Mouse (Mus musculus) lung, embryonic 15.5 days (tissue): ENCODE measurements at regions not wholly inside any gene's neighbourhood (a gene's known extent, or its start where the extent isn't known, plus 50 kb on each side); places are given as distances from the start of the nearest gene placed in this dataset.
"Not testable (repeated sequence)": the region's sequence is repeated elsewhere in the genome, so short reads cannot be mapped to it uniquely, and the experiment has no call there.

ENCODE experiments used
- ATAC-seq: fragments of 200-750 bp; cut with Nextera tagmentation; 2 replicates; pipeline ENCODE4 v1.8.0; 2017; ENCODE audit warnings: moderate number of reproducible peaks, borderline replicate concordance; ENCODE audit not compliant: low FRiP score, low TSS enrichment; ENCODE audit errors: extremely low read depth
- H3K27ac ChIP-seq: fragments of 300-500 bp; sonication (generic); 2 replicates; pipeline ENCODE4 v1.5.1; 2015; ENCODE audit warnings: moderate library complexity, mild to moderate bottlenecking, inconsistent platforms
- H3K27me3 ChIP-seq: fragments of 300-500 bp; sonication (generic); 2 replicates; pipeline ENCODE4 v1.6.1; 2015; ENCODE audit warnings: inconsistent platforms
- H3K36me3 ChIP-seq: fragments of 300-500 bp; sonication (generic); 2 replicates; pipeline ENCODE4 v1.6.1; 2015; ENCODE audit warnings: inconsistent platforms
- H3K4me1 ChIP-seq: fragments of 300-500 bp; sonication (generic); 2 replicates; pipeline ENCODE4 v1.6.1; 2015; ENCODE audit warnings: inconsistent platforms
- H3K4me2 ChIP-seq: fragments of 300-500 bp; sonication (generic); 2 replicates; pipeline ENCODE4 v1.6.1; 2015; ENCODE audit warnings: inconsistent platforms, mild to moderate bottlenecking, moderate library complexity
- H3K4me3 ChIP-seq: fragments of 300-500 bp; sonication (generic); 2 replicates; pipeline ENCODE4 v1.5.1; 2015; ENCODE audit warnings: mild to moderate bottlenecking, inconsistent platforms
- H3K9ac ChIP-seq: fragments of 300-500 bp; sonication (generic); 2 replicates; pipeline ENCODE4 v1.6.1; 2015; ENCODE audit warnings: inconsistent platforms
- H3K9me3 ChIP-seq: fragments of 300-500 bp; sonication (generic); 2 replicates; pipeline ENCODE4 v1.6.1; 2016; ENCODE audit warnings: inconsistent platforms
- WGBS: fragments of 180-500 bp; shearing (Covaris S2); methylation state at CpG from one replicate; pipeline ENCODE4 v1.1.7; 2015; 5-methylcytosine and 5-hydroxymethylcytosine counted together

GRCm38 (mm10) chr2:78598039-78598438 is 269.9 kb upstream of the Ube2e3 start:
- Histone ChIP-seq H3K4me1 (no peaks in the 10 kb centered on the region), H3K9me3 (no peaks in the 10 kb centered on the region), H3K36me3 (no peaks in the 10 kb centered on the region), H3K27ac (no peak overlapping the region), H3K9ac (no peak overlapping the region), H3K27me3 (no peaks in the 10 kb centered on the region), H3K4me2 (no peak overlapping the region), H3K4me3 (no peak overlapping the region)
- WGBS = 72% methylated on average over 8 of the region's 8 CpGs
- no peak for ATAC-seq

GRCm38 (mm10) chr2:78596251-78596650 is 271.7 kb upstream of the Ube2e3 start:
- Histone ChIP-seq H3K9ac (no peak overlapping the region), H3K4me3 (no peak overlapping the region), H3K27me3 (no peaks in the 10 kb centered on the region), H3K36me3 (no peaks in the 10 kb centered on the region), H3K4me1 (no peaks in the 10 kb centered on the region), H3K4me2 (no peak overlapping the region), H3K9me3 (no peaks in the 10 kb centered on the region), H3K27ac (no peak overlapping the region)
- ATAC-seq = no peak
- WGBS = 38% methylated on average over 2 of the region's 2 CpGs

GRCm38 (mm10) chr2:78580013-78580412 is 287.9 kb upstream of the Ube2e3 start:
- Histone ChIP-seq H3K9ac (no peak overlapping the region), H3K27ac (no peak overlapping the region), H3K9me3 (no peaks in the 10 kb centered on the region), H3K36me3 (no peaks in the 10 kb centered on the region), H3K27me3 (no peaks in the 10 kb centered on the region), H3K4me3 (no peak overlapping the region), H3K4me1 (no peaks in the 10 kb centered on the region), H3K4me2 (no peak overlapping the region)
- no peak for ATAC-seq
- WGBS = 10% methylated on average over 6 of the region's 6 CpGs

GRCm38 (mm10) chr2:78572492-78572891 is 295.4 kb upstream of the Ube2e3 start:
- Histone ChIP-seq H3K9ac (no peak overlapping the region), H3K36me3 (no peaks in the 10 kb centered on the region), H3K4me3 (no peak overlapping the region), H3K9me3 (no peaks in the 10 kb centered on the region), H3K4me1 (no peaks in the 10 kb centered on the region), H3K27me3 (no peaks in the 10 kb centered on the region), H3K4me2 (no peak overlapping the region), H3K27ac (no peak overlapping the region)
- ATAC-seq = no peak
- WGBS = 48% methylated on average over 3 of the region's 3 CpGs

- Histone ChIP-seq H3K9ac (no peak overlapping the region), H3K4me3 (no peak overlapping the region), H3K27ac (no peak overlapping the region), H3K36me3 (no peaks in the 10 kb centered on the region), H3K9me3 (no peaks in the 10 kb centered on the region), H3K27me3 (no peaks in the 10 kb centered on the region), H3K4me2 (no peak overlapping the region), H3K4me1 (no peaks in the 10 kb centered on the region)
- 43% methylated on average over 1 of the region's 1 CpGs for WGBS
- no peak for ATAC-seq
Observed at GRCm38 (mm10) chr2:78558128-78558527, 309.8 kb upstream of the Ube2e3 start.

- H3K4me1 ChIP-seq = no peaks in the 10 kb centered on the region
- no peak for ATAC-seq
- WGBS = 78% methylated on average over 4 of the region's 4 CpGs
- H3K36me3 ChIP-seq = no peaks in the 10 kb centered on the region
- H3K9me3 ChIP-seq = no peaks in the 10 kb centered on the region
- H3K4me2 ChIP-seq = no peak overlapping the region
- no peaks in the 10 kb centered on the region for H3K27me3 ChIP-seq
- no peak overlapping the region for H3K27ac ChIP-seq
- H3K9ac ChIP-seq = no peak overlapping the region
- H3K4me3 ChIP-seq = no peak overlapping the region
Observed at GRCm38 (mm10) chr2:78551085-78551484, 316.8 kb upstream of the Ube2e3 start.

- Histone ChIP-seq H3K27ac (no peak overlapping the region), H3K9me3 (no peaks in the 10 kb centered on the region), H3K4me3 (no peak overlapping the region), H3K4me1 (no peaks in the 10 kb centered on the region), H3K36me3 (no peaks in the 10 kb centered on the region), H3K4me2 (no peak overlapping the region), H3K9ac (no peak overlapping the region), H3K27me3 (no peaks in the 10 kb centered on the region)
- no peak for ATAC-seq
- WGBS = 82% methylated on average over 4 of the region's 4 CpGs
Observed at GRCm38 (mm10) chr2:78548683-78549467, 319.0 kb upstream of the Ube2e3 start.

- no peak overlapping the region for H3K4me2 ChIP-seq
- no peak overlapping the region for H3K4me3 ChIP-seq
- WGBS = 60% methylated on average over 4 of the region's 4 CpGs
- no peak overlapping the region for H3K27ac ChIP-seq
- no peaks in the 10 kb centered on the region for H3K27me3 ChIP-seq
- no peaks in the 10 kb centered on the region for H3K9me3 ChIP-seq
- no peaks in the 10 kb centered on the region for H3K36me3 ChIP-seq
- no peak for ATAC-seq
- no peaks in the 10 kb centered on the region for H3K4me1 ChIP-seq
- no peak overlapping the region for H3K9ac ChIP-seq
Observed at GRCm38 (mm10) chr2:78547286-78547685, 320.6 kb upstream of the Ube2e3 start.

GRCm38 (mm10) chr2:78540422-78540821 is 327.5 kb upstream of the Ube2e3 start:
- no peak overlapping the region for H3K4me2 ChIP-seq
- no peak overlapping the region for H3K9ac ChIP-seq
- 51% methylated on average over 3 of the region's 3 CpGs for WGBS
- no peak overlapping the region for H3K27ac ChIP-seq
- no peaks in the 10 kb centered on the region for H3K9me3 ChIP-seq
- H3K27me3 ChIP-seq = no peaks in the 10 kb centered on the region
- no peaks in the 10 kb centered on the region for H3K36me3 ChIP-seq
- H3K4me1 ChIP-seq = peaks cover 10% of the 10 kb centered on the region
- no peak for ATAC-seq
- H3K4me3 ChIP-seq = no peak overlapping the region

- no peak overlapping the region for H3K27ac ChIP-seq
Observed at GRCm38 (mm10) chr2:78539592-78540300, 328.2 kb upstream of the Ube2e3 start.

GRCm38 (mm10) chr2:78537574-78537973 is 330.4 kb upstream of the Ube2e3 start:
- Histone ChIP-seq H3K27me3 (no peaks in the 10 kb centered on the region), H3K4me1 (peaks cover 10% of the 10 kb centered on the region), H3K9me3 (no peaks in the 10 kb centered on the region), H3K27ac (no peak overlapping the region), H3K4me2 (no peak overlapping the region), H3K4me3 (no peak overlapping the region), H3K36me3 (no peaks in the 10 kb centered on the region), H3K9ac (no peak overlapping the region)
- 58% methylated on average over 2 of the region's 2 CpGs for WGBS
- no peak for ATAC-seq

More at GRCm38 (mm10) chr2:78539592-78540300, 328.2 kb upstream of the Ube2e3 start:
- WGBS = 39% methylated on average over 5 of the region's 5 CpGs
- Histone ChIP-seq H3K9ac (no peak overlapping the region), H3K9me3 (no peaks in the 10 kb centered on the region), H3K4me2 (no peak overlapping the region), H3K4me3 (no peak overlapping the region), H3K27me3 (no peaks in the 10 kb centered on the region), H3K4me1 (peaks cover 10% of the 10 kb centered on the region), H3K36me3 (no peaks in the 10 kb centered on the region)
- no peak for ATAC-seq

GRCm38 (mm10) chr2:78533881-78534280 is 334.0 kb upstream of the Ube2e3 start:
- not testable (repeated sequence) for H3K4me3 ChIP-seq, ATAC-seq, H3K27me3 ChIP-seq, H3K4me1 ChIP-seq, H3K9me3 ChIP-seq, H3K27ac ChIP-seq, H3K36me3 ChIP-seq, H3K9ac ChIP-seq, H3K4me2 ChIP-seq
- 91% methylated on average over 5 of the region's 5 CpGs for WGBS
